Mouse (Mus musculus): ENCODE measurements around the gene Sephs2.

DNA sequence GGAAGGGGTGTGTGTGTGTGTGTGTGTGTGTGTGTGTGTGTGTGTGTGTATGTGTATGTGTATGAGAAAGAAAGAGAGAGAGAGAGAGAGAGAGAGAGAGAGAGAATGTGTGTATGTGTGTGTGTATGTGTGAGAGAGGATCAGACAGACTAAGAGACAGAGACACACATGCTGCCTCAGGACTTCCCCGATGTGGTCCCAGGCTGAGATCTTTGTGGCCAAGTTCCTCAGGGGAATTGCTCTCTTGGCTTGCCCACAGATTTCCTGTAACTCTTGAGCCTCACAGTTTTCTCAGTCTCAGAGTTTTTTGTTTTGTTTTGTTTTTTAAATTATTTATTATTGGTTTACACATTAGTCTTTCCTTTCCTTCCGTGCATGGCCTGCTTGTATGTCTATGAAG, 15.5 kb upstream of the Sephs2 start:
- no peak for TF ChIP-seq POLR2A (IDR thresholded peaks at IDR 0.05; ENCODE audit: borderline replicate concordance, extremely low read depth, insufficient read depth, insufficient read length, poor library complexity, severe bottlenecking)
- no peak for TF ChIP-seq CTCF (IDR thresholded peaks at IDR 0.05; ENCODE audit: borderline replicate concordance, extremely low read depth, insufficient read depth, insufficient read length)
